Mouse (Mus musculus): Measurements from ENCODE around the gene Anapc15. TPM values are rescaled to one million over a fixed set of nuclear protein-coding genes. Genes with fewer than 3 reads are reported as not detected.

The Anapc15 gene
- 38.8 and 42.7 TPM in 2 replicates for polyA plus RNA-seq (2015; fragmentation: Nextera tagmentation; extraction: Ambion mirVana)

GRCm38 (mm10) chr7:101863415-101863814 is at the start of gene Anapc15:
Gene Anapc15 (plus strand): TSS chr7:101863715.
- H3K36me3 ChIP-seq (ENCODE audit: control insufficient read depth, insufficient read depth, low read length) = no peaks in the 10 kb centered on the region
- no peaks in the 10 kb centered on the region for H3K4me1 ChIP-seq (replicated peaks; ENCODE audit: control insufficient read depth, insufficient read depth)
- no peak for ATAC-seq (ENCODE audit: low FRiP score, low TSS enrichment)
- H3K9ac ChIP-seq (ENCODE audit: low read length) = no peak within 1 kb of the TSS
- DNase-seq (ENCODE audit: low spot score) = no peak
- no peak for TF ChIP-seq CTCF (IDR thresholded peaks at IDR 0.05; ENCODE audit: low read depth)
- no peak for TF ChIP-seq EP300 (optimal IDR thresholded peaks at IDR 0.05)
- no peak within 1 kb of the TSS for H3K4me2 ChIP-seq (replicated peaks; ENCODE audit: low read depth)
- H3K4me3 ChIP-seq (ENCODE audit: low read depth, low read length) = no peak within 1 kb of the TSS
- H3K9me3 ChIP-seq (ENCODE audit: control insufficient read depth, low read length) = no peaks in the 10 kb centered on the region
- whole genome bisulfite sequencing = 64% methylated on average over 3 of the region's 3 CpGs
- no peaks in the 10 kb centered on the region for H3K27me3 ChIP-seq (ENCODE audit: control insufficient read depth, insufficient read depth, low read length)
- H3K27ac ChIP-seq (replicated peaks) = no peak within 1 kb of the TSS

- 1% methylated on average over 32 of the region's 45 CpGs for WGBS
- Histone ChIP-seq H3K27me3 (ENCODE audit: control insufficient read depth, insufficient read depth, low read length) (peaks cover 20% of the 10 kb centered on the region), H3K4me1 (replicated peaks; ENCODE audit: control insufficient read depth, insufficient read depth) (peaks cover 11% of the 10 kb centered on the region; the same call in 1 of the 2 replicates), H3K4me3 (ENCODE audit: low read depth, low read length) (peak within 1 kb of the TSS; percentile 29), H3K9ac (ENCODE audit: low read length) (no peak within 1 kb of the TSS), H3K9me3 (ENCODE audit: control insufficient read depth, low read length) (no peaks in the 10 kb centered on the region), H3K27ac (replicated peaks) (no peak within 1 kb of the TSS), H3K36me3 (ENCODE audit: control insufficient read depth, insufficient read depth, low read length) (no peaks in the 10 kb centered on the region), H3K4me2 (replicated peaks; ENCODE audit: low read depth) (peak within 1 kb of the TSS; percentile 46)
- 0 out of 2 replicates have a peak, but pooled peaks have one; percentile 6 for ATAC-seq (ENCODE audit: low FRiP score, low TSS enrichment)
- no peak for DNase-seq (ENCODE audit: low spot score)
- TF ChIP-seq EP300 (optimal IDR thresholded peaks at IDR 0.05) (no peak), CTCF (IDR thresholded peaks at IDR 0.05; ENCODE audit: low read depth) (no peak)
These were observed 45.6 kb upstream of the Anapc15 start, which contains the start of gene Phox2a for GRCm38 (mm10) chr7:101817861-101818401. Gene Phox2a (plus strand): TSS chr7:101818313.

- no peaks in the 10 kb centered on the region for H3K9me3 ChIP-seq (ENCODE audit: control insufficient read depth, low read length)
- ATAC-seq (ENCODE audit: low FRiP score, low TSS enrichment) (no peak), DNase-seq (ENCODE audit: low spot score) (peak; percentile 37)
- 5% methylated on average over 35 of the region's 35 CpGs for WGBS
- peaks cover 6% of the 10 kb centered on the region; the same call in 1 of the 2 replicates for H3K36me3 ChIP-seq (ENCODE audit: control insufficient read depth, insufficient read depth, low read length)
- peak overlapping the region; percentile 80 for H3K4me2 ChIP-seq (replicated peaks; ENCODE audit: low read depth)
- peaks cover 11% of the 10 kb centered on the region; the same call in 1 of the 2 replicates for H3K4me1 ChIP-seq (replicated peaks; ENCODE audit: control insufficient read depth, insufficient read depth)
- H3K4me3 ChIP-seq (ENCODE audit: low read depth, low read length) = peak overlapping the region; percentile 33
- peaks cover 20% of the 10 kb centered on the region for H3K27me3 ChIP-seq (ENCODE audit: control insufficient read depth, insufficient read depth, low read length)
- no peak overlapping the region for H3K9ac ChIP-seq (ENCODE audit: low read length)
- no peak for TF ChIP-seq EP300 (optimal IDR thresholded peaks at IDR 0.05)
- TF ChIP-seq CTCF (IDR thresholded peaks at IDR 0.05; ENCODE audit: low read depth) = no peak
- H3K27ac ChIP-seq (replicated peaks) = no peak overlapping the region
These were observed 43.1 kb upstream of the Anapc15 start for GRCm38 (mm10) chr7:101820295-101821030.

GRCm38 (mm10) chr7:101821571-101822501 is 41.7 kb upstream of the Anapc15 start:
- H3K27ac ChIP-seq (replicated peaks) = peak overlapping the region; percentile 78
- DNase-seq (ENCODE audit: low spot score) (peak; percentile 87), ATAC-seq (ENCODE audit: low FRiP score, low TSS enrichment) (peak; percentile 78)
- peaks cover 20% of the 10 kb centered on the region for H3K27me3 ChIP-seq (ENCODE audit: control insufficient read depth, insufficient read depth, low read length)
- H3K4me2 ChIP-seq (replicated peaks; ENCODE audit: low read depth) = peak overlapping the region; percentile 80
- WGBS = 1% methylated on average over 59 of the region's 71 CpGs
- peaks cover 14% of the 10 kb centered on the region for H3K36me3 ChIP-seq (ENCODE audit: control insufficient read depth, insufficient read depth, low read length)
- TF ChIP-seq EP300 (optimal IDR thresholded peaks at IDR 0.05) = no peak
- no peak for TF ChIP-seq CTCF (IDR thresholded peaks at IDR 0.05; ENCODE audit: low read depth)
- peak overlapping the region; percentile 41 for H3K4me3 ChIP-seq (ENCODE audit: low read depth, low read length)
- H3K4me1 ChIP-seq (replicated peaks; ENCODE audit: control insufficient read depth, insufficient read depth) = peaks cover 11% of the 10 kb centered on the region; the same call in 1 of the 2 replicates
- H3K9me3 ChIP-seq (ENCODE audit: control insufficient read depth, low read length) = no peaks in the 10 kb centered on the region
- peak overlapping the region; percentile 59 for H3K9ac ChIP-seq (ENCODE audit: low read length)

- peaks cover 22% of the 10 kb centered on the region for H3K36me3 ChIP-seq (ENCODE audit: control insufficient read depth, insufficient read depth, low read length)
- ATAC-seq (ENCODE audit: low FRiP score, low TSS enrichment) = 0 out of 2 replicates have a peak, but pooled peaks have one; percentile 13
- H3K4me2 ChIP-seq (replicated peaks; ENCODE audit: low read depth) = no peak overlapping the region
- H3K27ac ChIP-seq (replicated peaks) = no peak overlapping the region
- DNase-seq (ENCODE audit: low spot score) = peak; percentile 66
- 60% methylated on average over 32 of the region's 32 CpGs for WGBS
- peaks cover 11% of the 10 kb centered on the region; the same call in 1 of the 2 replicates for H3K4me1 ChIP-seq (replicated peaks; ENCODE audit: control insufficient read depth, insufficient read depth)
- H3K4me3 ChIP-seq (ENCODE audit: low read depth, low read length) = no peak overlapping the region
- H3K9me3 ChIP-seq (ENCODE audit: control insufficient read depth, low read length) = no peaks in the 10 kb centered on the region
- peaks cover 20% of the 10 kb centered on the region for H3K27me3 ChIP-seq (ENCODE audit: control insufficient read depth, insufficient read depth, low read length)
- TF ChIP-seq CTCF (IDR thresholded peaks at IDR 0.05; ENCODE audit: low read depth) = peak; percentile 72
- TF ChIP-seq EP300 (optimal IDR thresholded peaks at IDR 0.05) = no peak
- H3K9ac ChIP-seq (ENCODE audit: low read length) = no peak overlapping the region
These were observed 40.4 kb upstream of the Anapc15 start for GRCm38 (mm10) chr7:101822836-101823757.

All from stomach, postnatal 0 days (tissue).